Mouse (Mus musculus): ENCODE measurements around the gene Slc25a43. TPM values are rescaled to one million over a fixed set of nuclear protein-coding genes. Genes with fewer than 3 reads are reported as not detected.

The Slc25a43 gene
- total and polyA plus RNA-seq, 3 experiments, result 0.37 TPM; not detected in 2

GRCm38 (mm10) chrX:36763298-36763933 is 20.0 kb downstream of the Slc25a43 start:
- Histone ChIP-seq H3K4me1 (ENCODE audit: control insufficient read depth, insufficient read depth, low read length) (no peaks in the 10 kb centered on the region), H3K36me3 (ENCODE audit: control insufficient read depth, insufficient read depth, low read length) (no peaks in the 10 kb centered on the region), H3K4me3 (no peak overlapping the region), H3K27ac (no peak overlapping the region), H3K9ac (ENCODE audit: low read depth, low read length) (no peak overlapping the region), H3K79me2 (replicated peaks; ENCODE audit: control insufficient read depth, insufficient read depth, low read length) (no peaks in the 10 kb centered on the region), H3K27me3 (ENCODE audit: control insufficient read depth, insufficient read depth, low read length) (no peaks in the 10 kb centered on the region)
- intact Hi-C loops (cut with DNase I), result loop anchor here (10.0 kb wide), 2 partner anchors 141 to 311 kb away; partner anchors contain the start of gene Nkrf
- 57% methylated on average over 11 of the region's 11 CpGs for WGBS
- no peak for DNase-seq
- no peak for TF ChIP-seq POLR2A (IDR thresholded peaks at IDR 0.05; ENCODE audit: insufficient read depth, low read depth, low read length)
- no peak for TF ChIP-seq EP300 (IDR thresholded peaks at IDR 0.05; ENCODE audit: insufficient read depth, low read depth, low read length)
- TF ChIP-seq CTCF (IDR thresholded peaks at IDR 0.05), result no peak

- Histone ChIP-seq H3K27me3 (ENCODE audit: control insufficient read depth, insufficient read depth, low read length) (no peaks in the 10 kb centered on the region), H3K27ac (no peak overlapping the region), H3K36me3 (ENCODE audit: control insufficient read depth, insufficient read depth, low read length) (no peaks in the 10 kb centered on the region), H3K9ac (ENCODE audit: low read depth, low read length) (no peak overlapping the region), H3K79me2 (replicated peaks; ENCODE audit: control insufficient read depth, insufficient read depth, low read length) (no peaks in the 10 kb centered on the region), H3K4me3 (no peak overlapping the region), H3K4me1 (ENCODE audit: control insufficient read depth, insufficient read depth, low read length) (no peaks in the 10 kb centered on the region)
- intact Hi-C loops (cut with DNase I), result loop anchor here (10.0 kb wide), 2 partner anchors 141 to 311 kb away; partner anchors contain the start of gene Nkrf
- WGBS, result 66% methylated on average over 2 of the region's 2 CpGs
- no peak for TF ChIP-seq POLR2A (IDR thresholded peaks at IDR 0.05; ENCODE audit: insufficient read depth, low read depth, low read length)
- DNase-seq, result no peak
Observed at GRCm38 (mm10) chrX:36763934-36764317, 20.5 kb downstream of the Slc25a43 start.

GRCm38 (mm10) chrX:36767386-36767785 is 23.9 kb downstream of the Slc25a43 start:
- H3K27me3 ChIP-seq (ENCODE audit: control insufficient read depth, insufficient read depth, low read length), result no peaks in the 10 kb centered on the region
- no peaks in the 10 kb centered on the region for H3K79me2 ChIP-seq (replicated peaks; ENCODE audit: control insufficient read depth, insufficient read depth, low read length)
- no peaks in the 10 kb centered on the region for H3K4me1 ChIP-seq (ENCODE audit: control insufficient read depth, insufficient read depth, low read length)
- intact Hi-C loops (cut with DNase I), result loop anchor here (10.0 kb wide), 2 partner anchors 137 to 307 kb away; partner anchors contain the start of gene Nkrf
- no peak overlapping the region for H3K9ac ChIP-seq (ENCODE audit: low read depth, low read length)
- H3K36me3 ChIP-seq (ENCODE audit: control insufficient read depth, insufficient read depth, low read length), result no peaks in the 10 kb centered on the region
- H3K4me3 ChIP-seq, result no peak overlapping the region
- no peak for DNase-seq
- TF ChIP-seq POLR2A (IDR thresholded peaks at IDR 0.05; ENCODE audit: insufficient read depth, low read depth, low read length), result no peak
- TF ChIP-seq EP300 (IDR thresholded peaks at IDR 0.05; ENCODE audit: insufficient read depth, low read depth, low read length), result no peak
- no peak for TF ChIP-seq CTCF (IDR thresholded peaks at IDR 0.05)
- WGBS, result 64% methylated on average over 5 of the region's 5 CpGs
- no peak overlapping the region for H3K27ac ChIP-seq

- no peaks in the 10 kb centered on the region for H3K27me3 ChIP-seq (ENCODE audit: control insufficient read depth, insufficient read depth, low read length)
- TF ChIP-seq POLR2A (IDR thresholded peaks at IDR 0.05; ENCODE audit: insufficient read depth, low read depth, low read length) (no peak), EP300 (IDR thresholded peaks at IDR 0.05; ENCODE audit: insufficient read depth, low read depth, low read length) (no peak), CTCF (IDR thresholded peaks at IDR 0.05) (no peak)
- intact Hi-C loops (cut with DNase I), result no loop called here
- no peak for DNase-seq
- H3K4me3 ChIP-seq, result no peak overlapping the region
- no peaks in the 10 kb centered on the region for H3K4me1 ChIP-seq (ENCODE audit: control insufficient read depth, insufficient read depth, low read length)
- no peak overlapping the region for H3K27ac ChIP-seq
- H3K36me3 ChIP-seq (ENCODE audit: control insufficient read depth, insufficient read depth, low read length), result no peaks in the 10 kb centered on the region
- no peak overlapping the region for H3K9ac ChIP-seq (ENCODE audit: low read depth, low read length)
- WGBS, result 80% methylated on average over 6 of the region's 6 CpGs
- H3K79me2 ChIP-seq (replicated peaks; ENCODE audit: control insufficient read depth, insufficient read depth, low read length), result no peaks in the 10 kb centered on the region
Observed at GRCm38 (mm10) chrX:36772591-36772990, 29.1 kb downstream of the Slc25a43 start.

- Histone ChIP-seq H3K79me2 (replicated peaks; ENCODE audit: control insufficient read depth, insufficient read depth, low read length) (no peaks in the 10 kb centered on the region), H3K4me1 (ENCODE audit: control insufficient read depth, insufficient read depth, low read length) (no peaks in the 10 kb centered on the region), H3K4me3 (no peak overlapping the region), H3K27me3 (ENCODE audit: control insufficient read depth, insufficient read depth, low read length) (no peaks in the 10 kb centered on the region), H3K27ac (no peak overlapping the region), H3K36me3 (ENCODE audit: control insufficient read depth, insufficient read depth, low read length) (no peaks in the 10 kb centered on the region), H3K9ac (ENCODE audit: low read depth, low read length) (no peak overlapping the region)
- WGBS, result 72% methylated on average over 5 of the region's 5 CpGs
- intact Hi-C loops (cut with DNase I), result no loop called here
- no peak for TF ChIP-seq POLR2A (IDR thresholded peaks at IDR 0.05; ENCODE audit: insufficient read depth, low read depth, low read length)
- DNase-seq, result no peak
Observed at GRCm38 (mm10) chrX:36775520-36775919, 32.1 kb downstream of the Slc25a43 start.

GRCm38 (mm10) chrX:36777694-36778093 is 34.2 kb downstream of the Slc25a43 start:
- Histone ChIP-seq H3K36me3 (ENCODE audit: control insufficient read depth, insufficient read depth, low read length) (no peaks in the 10 kb centered on the region), H3K79me2 (replicated peaks; ENCODE audit: control insufficient read depth, insufficient read depth, low read length) (no peaks in the 10 kb centered on the region), H3K27ac (no peak overlapping the region), H3K4me3 (no peak overlapping the region), H3K9ac (ENCODE audit: low read depth, low read length) (no peak overlapping the region), H3K4me1 (ENCODE audit: control insufficient read depth, insufficient read depth, low read length) (no peaks in the 10 kb centered on the region), H3K27me3 (ENCODE audit: control insufficient read depth, insufficient read depth, low read length) (no peaks in the 10 kb centered on the region)
- DNase-seq, result no peak
- intact Hi-C loops (cut with DNase I), result no loop called here
- WGBS, result 70% methylated on average over 4 of the region's 4 CpGs
- TF ChIP-seq CTCF (IDR thresholded peaks at IDR 0.05) (no peak), EP300 (IDR thresholded peaks at IDR 0.05; ENCODE audit: insufficient read depth, low read depth, low read length) (no peak), POLR2A (IDR thresholded peaks at IDR 0.05; ENCODE audit: insufficient read depth, low read depth, low read length) (no peak)
